Mouse (Mus musculus) G1E-ER4 (cell line): ENCODE results near the gene Anks1b. TPM values are rescaled to one million over a fixed set of nuclear protein-coding genes. Genes with fewer than 3 reads are reported as not detected.

Source experiments
- GATA1 ChIP-seq: IDR thresholded peaks from one replicate; pipeline ENCODE4 v1.8.0; 2012; ENCODE audit warnings: low read length, inconsistent platforms
- polyA plus RNA-seq: library from polyadenylated mRNA; stranded (reverse); fragments of >175 nt; gene quantifications from 2 replicates; pipeline ENCODE4 v1.2.3, GENCODE M21; 2012

Gene Anks1b
- polyA plus RNA-seq = not detected in 2 replicates

- TF ChIP-seq GATA1 = no peak
Measured at GRCm38 (mm10) chr10:89873146-89873950, at the start of gene Anks1b. Anks1b (plus strand) TSS chr10:89873509.

DNA sequence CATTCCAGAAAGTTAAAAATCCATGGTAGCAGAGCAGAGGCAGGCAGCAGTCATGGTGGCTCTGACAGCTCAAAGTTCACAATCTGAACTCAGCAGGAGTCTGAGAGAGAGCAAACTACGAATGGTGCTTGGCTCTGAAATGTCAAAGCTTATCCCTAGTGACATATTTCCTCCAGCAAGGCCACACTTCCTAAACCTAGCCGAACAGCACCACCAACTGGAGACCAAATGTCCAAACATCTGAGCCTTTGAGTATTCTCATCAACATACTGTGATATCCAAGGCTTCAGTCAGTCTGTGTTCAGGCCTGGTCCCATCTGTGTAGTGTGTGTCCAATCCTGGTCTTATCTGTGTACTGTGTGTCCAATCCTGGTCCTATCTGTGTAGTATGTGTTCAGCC, 49.4 kb upstream of the Anks1b start:
- TF ChIP-seq GATA1 = no peak

GRCm38 (mm10) chr10:89826896-89827295, 46.4 kb upstream of the Anks1b start:
- no peak for TF ChIP-seq GATA1

GRCm38 (mm10) chr10:89832334-89832733, 41.0 kb upstream of the Anks1b start:
- no peak for TF ChIP-seq GATA1

GRCm38 (mm10) chr10:89833166-89833565, 40.1 kb upstream of the Anks1b start:
- TF ChIP-seq GATA1 = no peak

GRCm38 (mm10) chr10:89837476-89837875, 35.8 kb upstream of the Anks1b start:
- TF ChIP-seq GATA1 = no peak

DNA sequence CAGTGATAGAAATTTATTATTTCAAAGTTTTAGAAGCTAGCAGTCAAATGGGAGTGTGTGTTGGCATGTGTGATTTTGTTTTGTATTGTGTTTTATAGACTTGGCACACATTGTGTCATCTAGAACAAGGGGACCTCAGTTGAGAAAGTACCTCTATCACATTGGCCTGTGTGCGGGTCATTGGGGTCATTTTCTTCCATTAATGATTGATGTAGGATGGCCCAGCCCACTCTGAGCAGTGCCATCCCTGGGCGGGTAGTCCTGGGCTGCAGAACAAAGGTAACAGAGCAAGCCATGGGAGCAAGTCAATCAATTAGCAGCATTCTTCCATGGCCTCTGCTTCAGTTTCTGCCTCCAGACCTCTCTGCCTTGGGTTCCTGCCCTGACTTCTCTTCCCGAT, 34.5 kb upstream of the Anks1b start:
- TF ChIP-seq GATA1 = no peak

DNA sequence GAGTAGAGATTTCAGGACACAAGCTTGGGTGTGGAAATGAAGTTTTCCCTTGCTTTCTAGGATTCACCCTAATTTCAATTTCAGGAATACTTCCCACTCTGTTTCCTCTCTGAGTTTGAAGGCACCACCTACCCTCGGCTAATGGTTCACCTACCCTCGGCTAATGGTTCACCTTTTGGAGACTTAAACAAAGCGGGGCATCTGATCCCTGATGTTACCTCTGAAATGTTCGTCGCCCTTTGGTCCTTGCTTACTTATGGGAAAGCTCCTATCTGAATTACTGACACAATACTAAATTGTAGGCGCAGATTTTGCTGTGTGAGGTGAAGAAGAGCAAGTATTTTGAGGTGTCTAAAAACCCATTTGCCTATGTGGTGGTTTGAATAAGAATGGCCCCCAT, 22.4 kb upstream of the Anks1b start:
- TF ChIP-seq GATA1 = no peak

DNA sequence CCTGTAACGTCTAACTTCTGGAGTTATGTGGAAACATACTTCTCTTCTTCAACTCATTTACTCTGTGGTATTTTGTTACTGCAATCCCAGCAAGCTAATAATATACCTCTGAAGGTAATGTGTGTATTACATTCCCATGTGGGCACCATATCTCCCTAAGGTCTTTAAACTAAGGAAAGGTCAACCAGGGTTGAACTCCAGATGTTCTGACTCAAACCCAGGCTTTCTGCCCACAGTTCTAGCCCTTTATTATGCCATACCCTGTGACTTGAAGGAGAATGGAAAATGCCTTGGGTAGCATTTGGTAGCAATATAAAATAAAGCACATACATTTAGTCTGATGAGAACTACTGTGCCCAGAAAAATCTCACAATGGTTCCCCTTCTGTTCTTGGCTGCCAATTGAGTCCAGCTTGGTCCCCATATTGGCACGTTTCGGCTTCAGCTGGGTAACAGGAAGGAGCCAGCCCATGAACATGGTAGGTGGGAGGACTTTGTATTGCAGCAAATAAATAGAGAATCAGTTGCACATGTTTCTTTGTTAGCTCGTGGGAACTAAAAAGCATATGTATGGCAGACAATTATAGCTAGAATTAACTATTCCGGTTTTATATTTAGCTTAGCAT, 17.9 kb upstream of the Anks1b start:
- TF ChIP-seq GATA1 = no peak

- no peak for TF ChIP-seq GATA1
Measured at GRCm38 (mm10) chr10:89856286-89856685, 17.0 kb upstream of the Anks1b start.

DNA sequence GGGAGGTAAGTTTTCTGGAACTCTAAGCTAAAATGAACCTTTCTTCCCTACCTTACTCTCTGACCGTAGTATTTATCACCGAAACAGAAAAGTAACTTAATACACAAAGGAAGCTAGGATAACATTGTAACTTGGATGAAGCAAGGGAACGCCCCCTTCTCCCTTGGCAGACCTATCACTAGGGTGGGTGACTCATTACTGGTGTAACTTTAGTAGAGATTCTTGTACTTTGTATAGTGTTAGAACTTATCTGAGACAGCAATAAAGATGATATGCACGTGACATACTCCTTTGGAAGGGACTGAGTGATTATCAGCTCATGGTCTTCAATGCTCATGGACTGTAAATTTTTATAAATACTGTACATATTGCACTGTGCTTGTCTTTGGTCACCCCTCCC, 5.1 kb upstream of the Anks1b start:
- TF ChIP-seq GATA1 = no peak

DNA sequence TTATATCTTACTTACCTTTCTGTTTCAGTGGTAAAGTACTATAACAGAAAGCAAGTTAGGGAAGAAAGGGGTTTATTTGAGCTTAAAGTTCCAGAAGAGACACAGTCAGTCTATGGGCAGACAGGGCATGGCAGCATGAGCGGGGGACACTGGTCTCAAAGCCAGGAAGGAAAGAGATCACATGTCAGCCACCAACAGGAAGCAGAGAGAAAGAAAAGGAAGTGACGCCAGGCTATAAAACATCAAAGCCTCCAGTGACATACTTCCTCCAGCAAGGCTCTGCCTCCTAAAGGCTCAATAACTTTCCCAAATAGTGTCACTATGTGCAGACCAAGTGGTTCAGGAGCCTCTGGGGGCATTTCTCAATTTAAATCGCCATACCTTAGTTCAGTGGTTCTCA, 4.5 kb upstream of the Anks1b start:
- TF ChIP-seq GATA1 = no peak

DNA sequence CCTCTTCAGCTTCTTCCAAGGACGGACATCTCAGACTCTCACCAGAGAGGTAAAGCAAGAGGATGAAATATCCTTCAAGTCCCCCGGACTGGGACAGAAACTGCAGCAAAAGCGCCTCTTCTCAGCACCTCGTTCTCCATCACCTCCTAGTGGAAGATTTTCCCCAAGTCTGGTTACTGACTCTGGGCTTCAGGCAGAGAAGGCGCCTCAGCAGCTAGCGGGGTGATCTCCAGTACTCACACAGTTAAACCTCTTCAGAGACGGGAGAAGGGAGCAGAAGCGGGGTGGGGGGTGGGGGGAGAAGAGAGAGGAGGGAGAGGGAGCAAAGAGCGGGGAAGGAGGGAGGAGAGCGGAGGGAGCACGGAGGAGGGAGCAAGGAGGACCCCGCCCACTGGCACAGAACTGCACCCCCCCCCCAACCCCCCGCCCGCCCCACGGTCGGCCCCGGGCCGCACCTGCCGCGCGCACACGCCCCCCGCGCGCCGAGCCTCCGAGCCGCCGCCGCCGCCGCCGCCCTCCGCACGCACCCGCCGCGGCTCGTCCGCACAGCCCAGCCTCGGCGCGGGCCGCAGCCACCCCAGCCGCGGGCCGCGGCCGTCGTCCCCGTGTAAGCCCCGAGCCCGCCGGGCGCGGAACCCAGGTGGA, 686 bp upstream of the Anks1b start:
- no peak for TF ChIP-seq GATA1

DNA sequence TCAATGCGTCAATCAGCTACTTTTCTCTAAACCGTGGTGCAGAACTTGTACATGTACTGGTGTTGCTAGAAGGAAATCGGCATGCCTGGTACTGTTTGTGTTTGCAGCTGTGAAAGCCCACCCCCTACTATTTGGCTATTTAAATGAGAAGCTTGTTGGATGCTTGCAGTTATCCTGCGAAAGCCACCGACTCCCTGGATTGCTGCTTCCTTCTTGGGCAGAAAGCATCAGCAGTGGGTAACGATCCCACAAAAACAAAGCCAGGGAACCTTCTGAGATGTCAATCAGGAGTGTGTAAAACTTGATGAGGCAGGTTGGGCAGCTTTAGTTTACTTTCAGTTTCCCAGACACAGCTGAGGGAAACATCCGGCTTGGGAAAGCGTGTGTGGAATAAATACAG, 727 bp downstream of the Anks1b start:
- TF ChIP-seq GATA1 = no peak

DNA sequence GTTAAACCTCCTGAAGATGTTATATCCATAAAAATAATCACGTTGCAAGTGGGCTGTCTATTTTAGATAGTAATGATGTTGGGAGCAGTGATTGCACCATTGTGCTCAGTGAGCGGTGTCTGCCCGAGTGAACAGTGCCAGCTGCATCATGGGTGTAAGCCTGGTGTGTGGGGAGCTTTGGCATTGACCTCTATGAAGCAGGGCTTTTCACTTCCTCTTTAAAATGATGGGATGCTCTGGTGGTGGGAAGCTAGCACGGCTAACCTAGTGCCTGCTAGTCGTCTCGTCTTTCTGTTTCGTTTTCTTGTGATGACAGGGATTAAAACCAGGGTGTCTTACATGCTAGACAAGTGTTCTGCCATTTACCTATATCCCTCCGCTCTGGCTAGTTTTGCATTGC, 10.3 kb downstream of the Anks1b start:
- no peak for TF ChIP-seq GATA1

GRCm38 (mm10) chr10:89902720-89903337, 29.5 kb downstream of the Anks1b start:
- no peak for TF ChIP-seq GATA1
